Mouse (Mus musculus) heart, adult 18-20 months (tissue): Measurements from ENCODE around the gene Rpl36. TPM values are rescaled to one million over a fixed set of nuclear protein-coding genes. Genes with fewer than 3 reads are reported as not detected.

Experiments
- DNase-seq, 2 experiments: peaks; one replicate each; pipeline ENCODE4 v3.0.0; 2021 to 2022; ENCODE audit warnings: mixed read lengths in 1 of 2
- total RNA-seq, 2 experiments: library from RNA; stranded (reverse); gene quantifications; 2 replicates each; pipeline ENCODE4 v1.2.3; 2021

The Rpl36 gene
- total RNA-seq, 2 experiments from 2014 or later: 760 to 782 TPM

GRCm38 (mm10) chr17:56647546-56647945 is 34.3 kb downstream of the Rpl36 start:
- DNase-seq: no peak

DNA sequence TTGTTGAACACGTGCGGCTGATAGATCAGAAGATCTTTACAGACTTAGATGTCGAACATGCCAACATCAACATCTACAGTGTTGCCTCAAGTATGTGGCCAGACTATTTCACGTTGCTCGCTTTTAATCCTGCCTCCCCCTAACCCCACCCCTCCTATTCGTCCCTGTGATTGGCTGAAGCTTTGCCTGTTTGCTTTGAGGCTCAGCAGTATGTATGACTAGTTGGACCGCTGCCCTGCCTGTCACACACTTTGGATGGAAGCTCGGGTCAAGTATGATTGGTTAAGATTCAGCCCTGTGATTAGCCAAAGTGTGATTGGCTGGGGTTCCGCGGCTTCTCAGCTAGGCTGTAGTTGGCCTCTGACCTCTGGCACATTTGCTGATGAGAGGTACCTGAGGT is 38.6 kb downstream of the Rpl36 start:
- no peak for DNase-seq

DNA sequence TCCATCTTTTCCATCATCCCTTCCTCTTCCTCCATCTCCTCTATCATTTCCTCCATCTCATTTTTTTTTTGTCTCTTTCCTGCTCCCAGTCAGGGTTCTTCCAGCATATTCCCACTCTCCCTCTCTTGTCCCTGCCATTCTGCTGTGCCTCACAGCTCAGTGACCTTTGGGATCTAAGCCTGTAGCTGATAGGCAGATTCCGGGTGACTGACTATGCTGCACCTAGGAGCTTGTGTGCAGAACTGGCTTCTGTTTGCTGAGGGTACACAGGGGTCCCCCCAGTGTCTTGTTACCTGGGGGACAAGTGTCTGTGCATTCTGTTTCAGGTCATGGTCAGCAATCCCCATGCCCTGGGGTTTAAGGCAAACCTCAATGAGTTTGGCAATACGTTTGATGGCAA is 41.6 kb downstream of the Rpl36 start:
- DNase-seq: no peak

- DNase-seq: peak in 1 of 2 experiments; percentile 11
Observed at GRCm38 (mm10) chr17:56655311-56655710, 42.1 kb downstream of the Rpl36 start.

- no peak for DNase-seq
Observed at GRCm38 (mm10) chr17:56656171-56656570, 43.0 kb downstream of the Rpl36 start.

- DNase-seq: no peak
Observed at GRCm38 (mm10) chr17:56663659-56664058, 50.4 kb downstream of the Rpl36 start.

Other genes starting within 250 kb of the Rpl36 start
- 10 to 100 TPM; 50.3 to 54.3 TPM for gene Ptprs, start 136.9 kb upstream of the Rpl36 start, total RNA-seq
- not detected for gene Znrf4, start 101.0 kb upstream of the Rpl36 start, total RNA-seq
- gene Gm20219, start 59.0 kb upstream of the Rpl36 start, total RNA-seq: under 1 TPM; 0.20 to 0.23 TPM
- gene Safb2, start 28.8 kb upstream of the Rpl36 start, total RNA-seq: 10 to 100 TPM; 36.0 to 41.9 TPM
- 10 to 100 TPM; 59.6 to 68.5 TPM for gene Safb, start 28.6 kb upstream of the Rpl36 start, total RNA-seq
- gene 2410015M20Rik, start 3.6 kb upstream of the Rpl36 start, total RNA-seq: 100 to 1,000 TPM; 341 TPM
- 100 to 1,000 TPM; 125 to 130 TPM for gene Lonp1, start 13.5 kb downstream of the Rpl36 start, total RNA-seq
- gene Catsperd, start 14.7 kb downstream of the Rpl36 start, total RNA-seq: under 1 TPM in 1 of 2 experiments, not detected in 1; 0.10 TPM
- 10 to 100 TPM; 33.8 to 35.7 TPM for gene Ranbp3, start 59.9 kb downstream of the Rpl36 start, total RNA-seq
- 100 to 1,000 TPM; 844 to 954 TPM for gene Ndufa11, start 104.4 kb downstream of the Rpl36 start, total RNA-seq
- gene Vmac, start 104.6 kb downstream of the Rpl36 start, total RNA-seq: 1 to 10 TPM; 3.3 to 4.5 TPM
- 10 to 100 TPM; 25.1 to 32.1 TPM for gene Nrtn, start 144.1 kb downstream of the Rpl36 start, total RNA-seq
- gene Dus3l, start 151.3 kb downstream of the Rpl36 start, total RNA-seq: 10 to 100 TPM; 15.3 to 16.1 TPM
- gene Prr22, start 156.8 kb downstream of the Rpl36 start, total RNA-seq: under 1 TPM in 1 of 2 experiments, not detected in 1; 0.32 TPM
- 1 to 10 TPM; 2.5 to 3.1 TPM for gene Rfx2, start 217.6 kb downstream of the Rpl36 start, total RNA-seq